Mouse (Mus musculus) gastrocnemius, postnatal 14 days (tissue): Measurements from ENCODE around the gene Gm28047. TPM values are rescaled to one million over a fixed set of nuclear protein-coding genes. Genes with fewer than 3 reads are reported as not detected.
"Not testable (repeated sequence)": the region's sequence is repeated elsewhere in the genome, so short reads cannot be mapped to it uniquely, and the experiment has no call there.

Experiments used
- DNase-seq: peaks from one replicate; pipeline ENCODE4 v3.0.0; 2021; ENCODE audit warnings: mixed read lengths
- intact Hi-C: fragments of 180-260 bp; cut with DNase I; formaldehyde crosslinking; loops from one replicate; pipeline ENCODE4 v1.15.1; 2025; ENCODE audit warnings: low total_unique reads
- total RNA-seq, 2 experiments: library from RNA; stranded (reverse); gene quantifications; 2 replicates each; pipeline ENCODE4 v1.2.3; 2021

The Gm28047 gene
- total RNA-seq, 2 experiments from 2014 or later, result 1.9 TPM; not detected in 1

- intact Hi-C loops, result no loop called here
- DNase-seq, result no peak
These were observed 1.7 kb downstream of the Gm28047 start for GRCm38 (mm10) chr15:102623121-102623520.

GRCm38 (mm10) chr15:102622536-102622935 is 2.3 kb downstream of the Gm28047 start:
- no peak for DNase-seq
- intact Hi-C loops, result no loop called here

- intact Hi-C loops, result no loop called here
- no peak for DNase-seq
These were observed 4.1 kb downstream of the Gm28047 start for GRCm38 (mm10) chr15:102620765-102621164.

- intact Hi-C loops, result no loop called here
These were observed 5.4 kb downstream of the Gm28047 start for GRCm38 (mm10) chr15:102619486-102619885.

GRCm38 (mm10) chr15:102617654-102618053 is 7.2 kb downstream of the Gm28047 start:
- no peak for DNase-seq
- intact Hi-C loops, result no loop called here

More at GRCm38 (mm10) chr15:102619486-102619885, 5.4 kb downstream of the Gm28047 start:
- no peak for DNase-seq

GRCm38 (mm10) chr15:102616174-102616573 is 8.7 kb downstream of the Gm28047 start:
- DNase-seq, result no peak
- intact Hi-C loops, result no loop called here

GRCm38 (mm10) chr15:102614224-102614623 is 10.6 kb downstream of the Gm28047 start:
- intact Hi-C loops, result no loop called here
- DNase-seq, result no peak

GRCm38 (mm10) chr15:102612966-102613365 is 11.9 kb downstream of the Gm28047 start:
- intact Hi-C loops, result no loop called here

GRCm38 (mm10) chr15:102608586-102608985 is 16.3 kb downstream of the Gm28047 start:
- intact Hi-C loops, DNase-seq: not testable (repeated sequence)

More at GRCm38 (mm10) chr15:102612966-102613365, 11.9 kb downstream of the Gm28047 start:
- DNase-seq, result no peak

- intact Hi-C loops, result no loop called here
- DNase-seq, result no peak
These were observed 30.7 kb downstream of the Gm28047 start for GRCm38 (mm10) chr15:102593996-102594656.

- DNase-seq, result no peak
These were observed 32.2 kb downstream of the Gm28047 start for GRCm38 (mm10) chr15:102592674-102593073.

GRCm38 (mm10) chr15:102590567-102590966 is 34.3 kb downstream of the Gm28047 start:
- intact Hi-C loops, result no loop called here
- DNase-seq, result no peak

More at GRCm38 (mm10) chr15:102592674-102593073, 32.2 kb downstream of the Gm28047 start:
- intact Hi-C loops, result no loop called here

- intact Hi-C loops, result no loop called here
- no peak for DNase-seq
These were observed 35.0 kb downstream of the Gm28047 start for GRCm38 (mm10) chr15:102589826-102590225.

- DNase-seq, result no peak
- intact Hi-C loops, result no loop called here
These were observed 39.4 kb downstream of the Gm28047 start for GRCm38 (mm10) chr15:102585501-102585900.

GRCm38 (mm10) chr15:102583708-102584383 is 41.0 kb downstream of the Gm28047 start:
- DNase-seq, result no peak
- intact Hi-C loops, result no loop called here

GRCm38 (mm10) chr15:102581205-102581604 is 43.7 kb downstream of the Gm28047 start:
- no peak for DNase-seq
- intact Hi-C loops, result no loop called here

- intact Hi-C loops, result no loop called here
- DNase-seq, result no peak
These were observed 46.5 kb downstream of the Gm28047 start for GRCm38 (mm10) chr15:102578351-102578750.

- no peak for DNase-seq
- intact Hi-C loops, result no loop called here
These were observed 47.9 kb downstream of the Gm28047 start for GRCm38 (mm10) chr15:102576972-102577371.

- DNase-seq, result no peak
- intact Hi-C loops, result no loop called here
These were observed 52.8 kb downstream of the Gm28047 start for GRCm38 (mm10) chr15:102572081-102572480.

- intact Hi-C loops, result no loop called here
- no peak for DNase-seq
These were observed 57.0 kb downstream of the Gm28047 start for GRCm38 (mm10) chr15:102567849-102568248.

- no peak for DNase-seq
- intact Hi-C loops, result no loop called here
These were observed 61.2 kb downstream of the Gm28047 start for GRCm38 (mm10) chr15:102563681-102564080.
